Mouse (Mus musculus): ENCODE data around the gene Cybc1. TPM values are rescaled to one million over a fixed set of nuclear protein-coding genes. Genes with fewer than 3 reads are reported as not detected.

Gene Cybc1
- 24.5 and 33.0 TPM in 2 replicates for polyA plus RNA-seq (2014; fragmentation: Nextera tagmentation; extraction: Ambion mirVana)

GRCm38 (mm10) chr11:121229018-121229439 lies at the start of gene Cybc1:
Cybc1 (minus strand) TSS chr11:121229322.
- H3K36me3 ChIP-seq (ENCODE audit: control insufficient read depth, insufficient read depth, low read length): peaks cover 30% of the 10 kb centered on the region
- peak within 1 kb of the TSS; percentile 62 for H3K4me3 ChIP-seq (ENCODE audit: low read length)
- H3K9me3 ChIP-seq (ENCODE audit: control insufficient read depth, low read length): no peaks in the 10 kb centered on the region
- H3K9ac ChIP-seq (ENCODE audit: low read depth, low read length): peak within 1 kb of the TSS; percentile 68
- 0% methylated on average over 23 of the region's 23 CpGs for WGBS
- peak within 1 kb of the TSS; percentile 77 for H3K4me2 ChIP-seq (replicated peaks; ENCODE audit: low read depth, low read length)
- ATAC-seq (ENCODE audit: low FRiP score, low TSS enrichment): peak; percentile 94
- peaks cover 9% of the 10 kb centered on the region for H3K4me1 ChIP-seq (ENCODE audit: control insufficient read depth, insufficient read depth, low read length)
- peak within 1 kb of the TSS; percentile 60 for H3K27ac ChIP-seq (ENCODE audit: low read depth, low read length)
- no peaks in the 10 kb centered on the region for H3K27me3 ChIP-seq (ENCODE audit: control insufficient read depth, insufficient read depth, low read length)

- no peaks in the 10 kb centered on the region for H3K27me3 ChIP-seq (ENCODE audit: control insufficient read depth, insufficient read depth, low read length)
- ATAC-seq (ENCODE audit: low FRiP score, low TSS enrichment): no peak
- peaks cover 11% of the 10 kb centered on the region; the same call in 1 of the 2 replicates for H3K36me3 ChIP-seq (ENCODE audit: control insufficient read depth, insufficient read depth, low read length)
- no peaks in the 10 kb centered on the region for H3K4me1 ChIP-seq (ENCODE audit: control insufficient read depth, insufficient read depth, low read length)
- no peak overlapping the region for H3K9ac ChIP-seq (ENCODE audit: low read depth, low read length)
- no peak overlapping the region for H3K27ac ChIP-seq (ENCODE audit: low read depth, low read length)
- H3K9me3 ChIP-seq (ENCODE audit: control insufficient read depth, low read length): no peaks in the 10 kb centered on the region
- H3K4me3 ChIP-seq (ENCODE audit: low read length): no peak overlapping the region
- no peak overlapping the region for H3K4me2 ChIP-seq (replicated peaks; ENCODE audit: low read depth, low read length)
- 88% methylated on average over 3 of the region's 3 CpGs for WGBS
These were observed 48.9 kb upstream of the Cybc1 start for GRCm38 (mm10) chr11:121278011-121278410.

GRCm38 (mm10) chr11:121277516-121277915 lies 48.4 kb upstream of the Cybc1 start:
- H3K4me2 ChIP-seq (replicated peaks; ENCODE audit: low read depth, low read length): no peak overlapping the region
- H3K36me3 ChIP-seq (ENCODE audit: control insufficient read depth, insufficient read depth, low read length): peaks cover 11% of the 10 kb centered on the region; the same call in 1 of the 2 replicates
- H3K9me3 ChIP-seq (ENCODE audit: control insufficient read depth, low read length): no peaks in the 10 kb centered on the region
- no peaks in the 10 kb centered on the region for H3K27me3 ChIP-seq (ENCODE audit: control insufficient read depth, insufficient read depth, low read length)
- ATAC-seq (ENCODE audit: low FRiP score, low TSS enrichment): no peak
- H3K4me1 ChIP-seq (ENCODE audit: control insufficient read depth, insufficient read depth, low read length): no peaks in the 10 kb centered on the region
- H3K4me3 ChIP-seq (ENCODE audit: low read length): no peak overlapping the region
- no peak overlapping the region for H3K27ac ChIP-seq (ENCODE audit: low read depth, low read length)
- H3K9ac ChIP-seq (ENCODE audit: low read depth, low read length): no peak overlapping the region
- 90% methylated on average over 8 of the region's 8 CpGs for WGBS

DNA sequence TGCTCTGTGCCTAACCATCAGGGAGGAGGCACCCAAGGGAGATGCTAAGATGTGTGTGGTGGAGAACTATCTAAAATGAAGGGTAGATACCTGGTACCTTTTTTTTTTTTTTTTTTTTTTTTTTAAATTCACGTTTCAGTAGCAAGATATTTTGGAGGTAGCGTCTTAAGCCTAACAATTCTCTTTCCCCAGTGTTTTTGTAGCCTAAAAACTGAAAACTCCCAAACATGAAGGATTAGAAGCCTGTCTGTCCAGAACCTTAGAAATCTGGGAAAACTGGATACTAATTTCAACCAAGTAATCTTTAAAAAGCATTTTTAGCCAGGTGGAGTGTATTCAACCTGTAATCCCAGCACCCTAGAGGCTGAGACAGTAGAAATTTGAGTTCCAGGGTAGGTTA lies 32.0 kb upstream of the Cybc1 start:
- no peak for ATAC-seq (ENCODE audit: low FRiP score, low TSS enrichment)
- H3K36me3 ChIP-seq (ENCODE audit: control insufficient read depth, insufficient read depth, low read length): peaks cover 33% of the 10 kb centered on the region
- 52% methylated on average over 2 of the region's 2 CpGs for WGBS
- peaks cover 20% of the 10 kb centered on the region for H3K4me1 ChIP-seq (ENCODE audit: control insufficient read depth, insufficient read depth, low read length)
- H3K4me2 ChIP-seq (replicated peaks; ENCODE audit: low read depth, low read length): peak overlapping the region; percentile 93
- peak overlapping the region; percentile 84 for H3K4me3 ChIP-seq (ENCODE audit: low read length)
- H3K9me3 ChIP-seq (ENCODE audit: control insufficient read depth, low read length): no peaks in the 10 kb centered on the region
- no peak overlapping the region for H3K27ac ChIP-seq (ENCODE audit: low read depth, low read length)
- peak overlapping the region; percentile 93 for H3K9ac ChIP-seq (ENCODE audit: low read depth, low read length)
- H3K27me3 ChIP-seq (ENCODE audit: control insufficient read depth, insufficient read depth, low read length): no peaks in the 10 kb centered on the region

- peaks cover 30% of the 10 kb centered on the region for H3K36me3 ChIP-seq (ENCODE audit: control insufficient read depth, insufficient read depth, low read length)
- 0% methylated on average over 50 of the region's 60 CpGs for WGBS
These were observed 31.2 kb upstream of the Cybc1 start for GRCm38 (mm10) chr11:121260211-121260906.

DNA sequence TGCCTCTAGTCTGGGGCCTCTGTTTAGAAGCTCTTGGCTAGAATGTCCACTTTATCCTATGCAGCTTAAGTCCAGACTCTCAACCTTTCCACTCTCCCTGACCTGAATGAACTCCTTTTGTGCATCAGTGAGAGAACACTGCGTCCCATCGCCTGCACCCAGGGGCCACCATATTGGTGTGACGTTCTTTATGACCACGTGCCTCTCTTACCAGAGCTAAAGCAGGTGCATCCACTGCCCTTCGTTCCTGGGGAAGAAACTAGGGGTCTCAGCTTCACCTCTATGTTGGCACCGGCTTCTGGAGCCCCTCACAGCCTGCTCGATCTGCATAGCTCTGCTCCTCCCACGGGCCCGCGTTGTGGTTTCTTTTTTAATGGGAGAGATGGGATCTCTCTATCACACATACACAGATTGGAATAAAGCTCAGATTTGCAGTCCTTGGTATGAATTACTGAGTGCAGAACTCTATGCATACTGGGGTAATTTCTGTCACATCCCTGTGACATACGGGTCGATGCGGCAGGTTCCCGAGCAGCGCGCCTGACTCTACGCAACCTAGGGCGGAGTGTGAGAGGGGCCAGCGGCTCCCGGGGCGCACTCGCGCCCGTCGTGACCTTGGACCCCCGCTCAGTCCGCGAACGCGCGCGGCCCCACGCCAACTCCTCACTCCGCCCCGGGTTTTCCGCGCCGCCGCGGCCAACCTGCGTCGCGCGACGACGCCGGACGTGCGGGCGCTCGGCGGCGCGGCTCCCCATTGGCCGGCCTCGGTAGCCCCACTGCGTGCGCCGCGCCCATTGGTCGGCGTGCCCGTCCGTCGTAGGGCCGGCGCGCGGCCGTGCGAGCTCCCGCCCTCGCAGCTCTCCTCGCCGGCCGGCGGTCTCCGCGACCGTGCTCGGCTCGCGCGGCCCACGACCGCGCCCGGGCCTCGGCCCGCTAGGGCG lies 30.3 kb upstream of the Cybc1 start, which contains the start of gene Foxk2:
Gene Foxk2 (plus strand): TSS at position 831 of the 941 bp plus-strand sequence.
- no peaks in the 10 kb centered on the region for H3K9me3 ChIP-seq (ENCODE audit: control insufficient read depth, low read length)
- H3K36me3 ChIP-seq (ENCODE audit: control insufficient read depth, insufficient read depth, low read length): peaks cover 34% of the 10 kb centered on the region
- peak within 1 kb of the TSS; percentile 84 for H3K4me3 ChIP-seq (ENCODE audit: low read length)
- peak; percentile 99 for ATAC-seq (ENCODE audit: low FRiP score, low TSS enrichment)
- H3K9ac ChIP-seq (ENCODE audit: low read depth, low read length): peak within 1 kb of the TSS; percentile 93
- H3K27me3 ChIP-seq (ENCODE audit: control insufficient read depth, insufficient read depth, low read length): no peaks in the 10 kb centered on the region
- H3K4me1 ChIP-seq (ENCODE audit: control insufficient read depth, insufficient read depth, low read length): peaks cover 20% of the 10 kb centered on the region
- peak within 1 kb of the TSS; percentile 76 for H3K27ac ChIP-seq (ENCODE audit: low read depth, low read length)
- under 1% methylated on average over 72 of the region's 91 CpGs for WGBS
- H3K4me2 ChIP-seq (replicated peaks; ENCODE audit: low read depth, low read length): peak within 1 kb of the TSS; percentile 93

More at GRCm38 (mm10) chr11:121260211-121260906, 31.2 kb upstream of the Cybc1 start:
- no peaks in the 10 kb centered on the region for H3K27me3 ChIP-seq (ENCODE audit: control insufficient read depth, insufficient read depth, low read length)
- H3K9ac ChIP-seq (ENCODE audit: low read depth, low read length): peak overlapping the region; percentile 93
- ATAC-seq (ENCODE audit: low FRiP score, low TSS enrichment): peak; percentile 14; the same call in 1 of the 2 replicates
- H3K4me3 ChIP-seq (ENCODE audit: low read length): peak overlapping the region; percentile 84
- peaks cover 20% of the 10 kb centered on the region for H3K4me1 ChIP-seq (ENCODE audit: control insufficient read depth, insufficient read depth, low read length)
- no peaks in the 10 kb centered on the region for H3K9me3 ChIP-seq (ENCODE audit: control insufficient read depth, low read length)
- peak overlapping the region; percentile 44 for H3K27ac ChIP-seq (ENCODE audit: low read depth, low read length)
- peak overlapping the region; percentile 93 for H3K4me2 ChIP-seq (replicated peaks; ENCODE audit: low read depth, low read length)

- no peak for ATAC-seq (ENCODE audit: low FRiP score, low TSS enrichment)
- H3K27ac ChIP-seq (ENCODE audit: low read depth, low read length): no peak overlapping the region
- H3K9ac ChIP-seq (ENCODE audit: low read depth, low read length): no peak overlapping the region
- H3K4me3 ChIP-seq (ENCODE audit: low read length): no peak overlapping the region
- H3K27me3 ChIP-seq (ENCODE audit: control insufficient read depth, insufficient read depth, low read length): no peaks in the 10 kb centered on the region
- H3K9me3 ChIP-seq (ENCODE audit: control insufficient read depth, low read length): no peaks in the 10 kb centered on the region
- peaks cover 95% of the 10 kb centered on the region for H3K36me3 ChIP-seq (ENCODE audit: control insufficient read depth, insufficient read depth, low read length)
- WGBS: 91% methylated on average over 8 of the region's 8 CpGs
- H3K4me2 ChIP-seq (replicated peaks; ENCODE audit: low read depth, low read length): no peak overlapping the region
- no peaks in the 10 kb centered on the region for H3K4me1 ChIP-seq (ENCODE audit: control insufficient read depth, insufficient read depth, low read length)
These were observed 21.1 kb upstream of the Cybc1 start for GRCm38 (mm10) chr11:121250196-121250595.

DNA sequence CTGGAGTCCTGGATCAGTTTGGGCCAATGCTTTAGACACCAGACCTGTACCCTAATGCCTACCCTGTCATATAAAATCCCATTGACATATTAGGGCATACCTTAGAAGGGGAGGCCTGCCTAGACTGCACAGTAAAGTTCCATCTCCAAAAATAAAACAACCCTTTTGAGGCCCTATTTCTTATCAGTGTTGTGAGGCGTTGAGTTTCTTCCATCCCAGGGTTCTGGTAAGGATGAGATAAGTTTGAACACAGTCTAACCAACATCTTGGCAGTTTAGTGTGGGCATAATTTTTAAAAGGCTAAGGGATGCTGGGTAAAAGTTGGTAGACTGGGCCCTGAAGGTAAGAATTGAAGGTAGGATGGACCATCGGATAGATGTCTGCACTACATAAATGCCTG lies 10.5 kb upstream of the Cybc1 start:
- Histone ChIP-seq H3K27ac (ENCODE audit: low read depth, low read length) (no peak overlapping the region), H3K4me2 (replicated peaks; ENCODE audit: low read depth, low read length) (no peak overlapping the region), H3K36me3 (ENCODE audit: control insufficient read depth, insufficient read depth, low read length) (peaks cover 46% of the 10 kb centered on the region), H3K27me3 (ENCODE audit: control insufficient read depth, insufficient read depth, low read length) (no peaks in the 10 kb centered on the region), H3K4me1 (ENCODE audit: control insufficient read depth, insufficient read depth, low read length) (0 out of 2 replicates have a peak, but pooled peaks cover 7% of the 10 kb centered on the region), H3K9me3 (ENCODE audit: control insufficient read depth, low read length) (no peaks in the 10 kb centered on the region), H3K9ac (ENCODE audit: low read depth, low read length) (no peak overlapping the region), H3K4me3 (ENCODE audit: low read length) (no peak overlapping the region)
- ATAC-seq (ENCODE audit: low FRiP score, low TSS enrichment): no peak
- WGBS: 97% methylated on average over 2 of the region's 2 CpGs

Data from kidney, embryonic 14.5 days (tissue).